Mouse (Mus musculus) heart, postnatal 25 days (tissue): ENCODE results near the gene Csgalnact2. TPM values are rescaled to one million over a fixed set of nuclear protein-coding genes. Genes with fewer than 3 reads are reported as not detected.

Source experiments
- DNase-seq: peaks from one replicate; pipeline ENCODE4 v3.0.0; 2022; ENCODE audit warnings: low spot score
- intact Hi-C: fragments of 180-260 bp; cut with DNase I; formaldehyde crosslinking; loops from one replicate; pipeline ENCODE4 v1.15.1; 2025
- total RNA-seq, 2 experiments: library from RNA; stranded (reverse); gene quantifications; 2 replicates each; pipeline ENCODE4 v1.2.3; 2021

Csgalnact2 gene
- total RNA-seq, 2 experiments from 2014 or later = 16.3 TPM

GRCm38 (mm10) chr6:118150128-118150527 is 11.2 kb upstream of the Csgalnact2 start:
- intact Hi-C loops = no loop called here
- DNase-seq = no peak

- intact Hi-C loops = no loop called here
Observed at GRCm38 (mm10) chr6:118140961-118141360, 2.0 kb upstream of the Csgalnact2 start.

GRCm38 (mm10) chr6:118137148-118137547 is 1.8 kb downstream of the Csgalnact2 start:
- intact Hi-C loops = no loop called here
- DNase-seq = no peak

More at GRCm38 (mm10) chr6:118140961-118141360, 2.0 kb upstream of the Csgalnact2 start:
- no peak for DNase-seq

GRCm38 (mm10) chr6:118134461-118134860 is 4.5 kb downstream of the Csgalnact2 start:
- intact Hi-C loops = no loop called here
- DNase-seq = no peak

GRCm38 (mm10) chr6:118130022-118130421 is 8.9 kb downstream of the Csgalnact2 start:
- intact Hi-C loops = no loop called here
- no peak for DNase-seq

GRCm38 (mm10) chr6:118127827-118128487 is 11.0 kb downstream of the Csgalnact2 start:
- no peak for DNase-seq
- intact Hi-C loops = no loop called here

- intact Hi-C loops = no loop called here
Observed at GRCm38 (mm10) chr6:118127198-118127597, 11.7 kb downstream of the Csgalnact2 start.

GRCm38 (mm10) chr6:118126577-118126976 is 12.4 kb downstream of the Csgalnact2 start:
- intact Hi-C loops = no loop called here

More at GRCm38 (mm10) chr6:118127198-118127597, 11.7 kb downstream of the Csgalnact2 start:
- no peak for DNase-seq

GRCm38 (mm10) chr6:118122767-118123166 is 16.2 kb downstream of the Csgalnact2 start:
- intact Hi-C loops = no loop called here
- no peak for DNase-seq

More at GRCm38 (mm10) chr6:118126577-118126976, 12.4 kb downstream of the Csgalnact2 start:
- DNase-seq = no peak

- intact Hi-C loops = no loop called here
- no peak for DNase-seq
Observed at GRCm38 (mm10) chr6:118111810-118112209, 27.1 kb downstream of the Csgalnact2 start.

GRCm38 (mm10) chr6:118099311-118099802 is 39.6 kb downstream of the Csgalnact2 start:
- no peak for DNase-seq
- intact Hi-C loops = loop anchor here (5.0 kb wide), 1 partner anchor 167 kb away; no protein-coding TSS in a partner anchor

- no peak for DNase-seq
- intact Hi-C loops = loop anchor here (5.0 kb wide), 1 partner anchor 166 kb away; no protein-coding TSS in a partner anchor
Observed at GRCm38 (mm10) chr6:118097765-118098365, 41.1 kb downstream of the Csgalnact2 start.

- DNase-seq = no peak
Observed at GRCm38 (mm10) chr6:118090827-118091226, 48.1 kb downstream of the Csgalnact2 start.

GRCm38 (mm10) chr6:118088750-118089440 is 50.0 kb downstream of the Csgalnact2 start:
- DNase-seq = no peak
- intact Hi-C loops = no loop called here

More at GRCm38 (mm10) chr6:118090827-118091226, 48.1 kb downstream of the Csgalnact2 start:
- intact Hi-C loops = no loop called here

- intact Hi-C loops = no loop called here
- no peak for DNase-seq
Observed at GRCm38 (mm10) chr6:118087955-118088354, 51.0 kb downstream of the Csgalnact2 start.

- DNase-seq = no peak
- intact Hi-C loops = no loop called here
Observed at GRCm38 (mm10) chr6:118084596-118084995, 54.3 kb downstream of the Csgalnact2 start.

GRCm38 (mm10) chr6:118083608-118084007 is 55.3 kb downstream of the Csgalnact2 start:
- intact Hi-C loops = no loop called here
- no peak for DNase-seq

GRCm38 (mm10) chr6:118082384-118082783 is 56.6 kb downstream of the Csgalnact2 start:
- DNase-seq = no peak
- intact Hi-C loops = no loop called here

GRCm38 (mm10) chr6:118080711-118081110 is 58.2 kb downstream of the Csgalnact2 start:
- intact Hi-C loops = no loop called here
- DNase-seq = no peak

GRCm38 (mm10) chr6:118079762-118080465 is 59.0 kb downstream of the Csgalnact2 start:
- intact Hi-C loops = no loop called here
- DNase-seq = no peak
